Mouse (Mus musculus) hindbrain, embryonic 14.5 days (tissue): ENCODE results near the gene Nemp2. TPM values are rescaled to one million over a fixed set of nuclear protein-coding genes. Genes with fewer than 3 reads are reported as not detected.

ENCODE experiments used
- ATAC-seq: fragments of 200-750 bp; cut with Nextera tagmentation; 2 replicates; pipeline ENCODE4 v1.8.0; 2017; ENCODE audit warnings: moderate number of reproducible peaks, mild to moderate bottlenecking, moderate TSS enrichment, moderate library complexity; ENCODE audit not compliant: low FRiP score
- DNase-seq: peaks from one replicate; pipeline ENCODE4 v3.0.0-alpha.2; 2015; ENCODE audit warnings: low spot score
- H3K27ac ChIP-seq: fragments of 300-500 bp; sonication (generic); 2 replicates; pipeline ENCODE4 v1.5.1; 2014; ENCODE audit warnings: mild to moderate bottlenecking, moderate library complexity
- H3K27me3 ChIP-seq: fragments of 300-500 bp; sonication (generic); 2 replicates; pipeline ENCODE4 v1.6.1; 2014; ENCODE audit warnings: mild to moderate bottlenecking, low read length, mixed read lengths; ENCODE audit not compliant: control insufficient read depth, insufficient read depth
- H3K36me3 ChIP-seq: fragments of 300-500 bp; sonication (generic); replicated peaks from 2 replicates; pipeline ENCODE4 v1.6.1; 2014; ENCODE audit not compliant: control insufficient read depth, insufficient read depth
- H3K4me1 ChIP-seq: fragments of 300-500 bp; sonication (generic); replicated peaks from 2 replicates; pipeline ENCODE4 v1.6.1; 2014; ENCODE audit warnings: antibody characterized with exemption, low read length, mixed read lengths; ENCODE audit not compliant: control insufficient read depth, insufficient read depth
- H3K4me2 ChIP-seq: fragments of 300-500 bp; sonication (generic); replicated peaks from 2 replicates; pipeline ENCODE4 v1.6.1; 2014; ENCODE audit warnings: mild to moderate bottlenecking, moderate library complexity
- H3K4me3 ChIP-seq: fragments of 300-500 bp; sonication (generic); replicated peaks from 2 replicates; pipeline ENCODE4 v1.5.1; 2014; ENCODE audit warnings: mild to moderate bottlenecking, low read length
- H3K9ac ChIP-seq: fragments of 300-500 bp; sonication (generic); 2 replicates; pipeline ENCODE4 v1.6.1; 2014
- H3K9me3 ChIP-seq: fragments of 300-500 bp; sonication (generic); 2 replicates; pipeline ENCODE4 v1.6.1; 2016; ENCODE audit warnings: low read length; ENCODE audit not compliant: control insufficient read depth
- WGBS: fragments of 180-500 bp; shearing (Covaris S2); extraction: QIAGEN DNeasy Blood & Tissue Kit; methylation state at CpG from one replicate; pipeline ENCODE4 v1.1.7; 2014; 5-methylcytosine and 5-hydroxymethylcytosine counted together
- polyA plus RNA-seq: library from polyadenylated mRNA; unstranded; fragments of >200 nt; fragmentation: Nextera tagmentation; extraction: Ambion mirVana; gene quantifications from 2 replicates; pipeline ENCODE4 v1.2.1, GENCODE M21; 2014

The Nemp2 gene
- 7.1 and 7.2 TPM in 2 replicates for polyA plus RNA-seq

DNA sequence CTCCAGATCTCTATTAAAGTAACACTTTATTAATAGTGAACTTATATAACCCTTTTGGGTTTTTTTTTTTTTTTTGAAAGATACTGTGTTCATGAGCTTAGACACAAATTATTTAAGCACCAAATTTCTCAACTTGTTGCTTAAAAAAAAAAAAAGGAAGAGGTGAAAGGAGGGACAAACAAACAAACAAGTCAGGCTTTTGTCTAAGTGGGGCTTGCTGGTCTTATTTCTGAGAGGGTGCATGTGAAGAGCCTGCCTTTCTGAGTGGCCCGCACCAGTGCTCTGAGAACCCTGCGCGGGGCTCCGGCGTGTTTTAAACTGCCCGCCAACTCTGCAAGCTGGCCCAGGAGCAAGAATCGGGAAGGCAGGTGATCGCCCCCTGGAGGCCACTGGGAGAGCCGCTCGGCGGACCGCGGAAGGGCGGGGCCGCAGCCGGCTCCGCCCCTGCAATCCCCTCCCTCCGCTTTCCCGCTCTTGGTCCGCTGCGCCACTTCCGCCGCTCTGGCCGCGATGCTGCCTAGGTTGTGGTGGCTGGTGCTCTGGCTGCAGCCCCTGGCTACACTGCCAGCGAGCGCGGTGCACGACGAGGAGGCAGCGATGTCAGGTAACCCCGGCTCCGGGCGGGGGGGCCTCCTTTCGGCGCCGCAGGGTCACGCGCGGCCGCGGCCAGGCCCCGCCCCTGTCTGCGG lies at the start of gene Nemp2:
Gene Nemp2, plus strand, starts transcription at position 456 of the 689 bp plus-strand sequence.
- no peaks in the 10 kb centered on the region for H3K27me3 ChIP-seq
- H3K9ac ChIP-seq = peak within 1 kb of the TSS; percentile 92
- ATAC-seq (peak; percentile 94), DNase-seq (peak; percentile 88)
- peak within 1 kb of the TSS; percentile 56 for H3K4me2 ChIP-seq
- H3K9me3 ChIP-seq = no peaks in the 10 kb centered on the region
- 0% methylated on average over 44 of the region's 44 CpGs for WGBS
- no peaks in the 10 kb centered on the region for H3K36me3 ChIP-seq
- H3K4me3 ChIP-seq = peak within 1 kb of the TSS; percentile 91
- peak within 1 kb of the TSS; percentile 89 for H3K27ac ChIP-seq
- peaks cover 14% of the 10 kb centered on the region; the same call in 1 of the 2 replicates for H3K4me1 ChIP-seq

DNA sequence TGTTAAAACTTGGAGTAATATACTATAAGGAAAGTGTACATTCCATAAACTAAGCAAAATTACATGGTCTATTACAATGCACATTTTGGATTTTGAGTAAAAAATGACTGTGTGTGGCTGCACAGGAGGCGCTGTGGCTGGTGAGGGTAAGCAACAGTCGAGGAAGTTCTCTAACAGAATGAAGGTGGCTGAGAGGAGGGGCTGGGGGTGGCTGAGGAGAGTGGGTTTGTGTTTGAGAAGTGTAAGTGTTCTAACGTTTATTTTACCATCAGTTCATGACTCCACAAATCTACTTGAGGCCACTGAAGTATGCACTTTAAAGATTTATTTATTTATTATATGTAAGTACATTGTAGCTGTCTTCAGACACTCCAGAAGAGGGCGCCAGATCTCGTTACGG lies 48.8 kb upstream of the Nemp2 start:
- DNase-seq (no peak), ATAC-seq (no peak)
- no peak overlapping the region for H3K9ac ChIP-seq
- no peaks in the 10 kb centered on the region for H3K4me1 ChIP-seq
- no peak overlapping the region for H3K27ac ChIP-seq
- no peak overlapping the region for H3K4me2 ChIP-seq
- no peaks in the 10 kb centered on the region for H3K27me3 ChIP-seq
- no peaks in the 10 kb centered on the region for H3K9me3 ChIP-seq
- H3K36me3 ChIP-seq = no peaks in the 10 kb centered on the region
- 87% methylated on average over 6 of the region's 6 CpGs for WGBS
- no peak overlapping the region for H3K4me3 ChIP-seq

DNA sequence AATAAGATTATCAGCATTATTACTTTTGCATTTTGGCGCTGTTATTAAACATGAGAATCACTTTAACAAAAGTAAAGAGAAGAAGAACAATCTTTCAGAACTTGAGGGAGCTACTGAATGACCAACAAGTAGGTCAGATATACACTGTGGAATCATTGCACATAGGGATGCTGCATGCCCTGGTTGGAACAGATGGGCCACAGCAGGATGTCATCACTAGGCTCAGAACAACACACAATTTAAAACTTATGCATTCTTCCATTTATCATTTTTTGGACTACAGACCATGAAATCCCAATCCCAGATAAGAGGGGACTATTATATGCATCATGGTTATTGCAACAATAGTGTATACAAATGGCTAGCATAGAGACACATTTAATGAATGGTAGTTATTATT lies 47.6 kb upstream of the Nemp2 start:
- Histone ChIP-seq H3K27me3 (no peaks in the 10 kb centered on the region), H3K4me2 (no peak overlapping the region), H3K36me3 (no peaks in the 10 kb centered on the region), H3K4me1 (no peaks in the 10 kb centered on the region), H3K9me3 (no peaks in the 10 kb centered on the region), H3K4me3 (no peak overlapping the region), H3K27ac (no peak overlapping the region), H3K9ac (no peak overlapping the region)
- 94% methylated on average over 1 of the region's 1 CpGs for WGBS
- DNase-seq (no peak), ATAC-seq (no peak)

DNA sequence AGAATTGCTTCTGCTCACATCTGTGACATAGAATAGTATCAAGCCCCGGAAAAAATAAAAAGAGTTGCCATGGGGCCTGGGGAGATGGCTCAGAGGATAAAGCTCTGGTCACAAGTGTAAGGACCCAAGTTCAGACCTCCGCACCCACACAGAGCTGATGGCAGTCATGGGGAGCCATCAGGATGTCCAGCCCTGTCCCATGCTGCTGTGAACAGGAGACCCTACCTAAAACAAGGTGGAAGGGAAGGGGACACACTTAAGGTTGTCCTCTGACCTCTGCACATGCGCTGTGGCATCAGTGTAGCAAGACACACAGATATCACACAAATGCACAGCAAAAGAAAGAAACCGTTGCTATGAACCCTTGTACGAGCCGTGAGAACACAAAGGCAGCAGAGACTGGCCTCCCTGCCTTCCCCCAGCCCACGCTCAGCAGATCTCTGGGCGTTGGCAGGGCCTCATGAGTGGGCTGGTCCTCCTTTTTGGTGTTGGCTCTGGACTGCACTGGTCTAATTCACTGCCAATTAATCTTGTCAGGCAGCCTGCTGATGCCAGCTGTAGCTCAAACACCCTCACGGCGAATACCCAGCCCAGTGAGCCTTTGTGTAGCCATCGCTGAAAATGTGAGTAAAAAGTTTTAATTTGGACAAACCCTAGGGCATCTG lies 33.4 kb upstream of the Nemp2 start:
- Histone ChIP-seq H3K4me1 (no peaks in the 10 kb centered on the region), H3K4me3 (no peak overlapping the region), H3K4me2 (peak overlapping the region; percentile 33; the same call in 1 of the 2 replicates), H3K27ac (peak overlapping the region; percentile 23; the same call in 1 of the 2 replicates), H3K9me3 (no peaks in the 10 kb centered on the region), H3K27me3 (no peaks in the 10 kb centered on the region), H3K9ac (peak overlapping the region; percentile 28; the same call in 1 of the 2 replicates), H3K36me3 (no peaks in the 10 kb centered on the region)
- 41% methylated on average over 11 of the region's 11 CpGs for WGBS
- DNase-seq (peak; percentile 70), ATAC-seq (peak; percentile 94)

DNA sequence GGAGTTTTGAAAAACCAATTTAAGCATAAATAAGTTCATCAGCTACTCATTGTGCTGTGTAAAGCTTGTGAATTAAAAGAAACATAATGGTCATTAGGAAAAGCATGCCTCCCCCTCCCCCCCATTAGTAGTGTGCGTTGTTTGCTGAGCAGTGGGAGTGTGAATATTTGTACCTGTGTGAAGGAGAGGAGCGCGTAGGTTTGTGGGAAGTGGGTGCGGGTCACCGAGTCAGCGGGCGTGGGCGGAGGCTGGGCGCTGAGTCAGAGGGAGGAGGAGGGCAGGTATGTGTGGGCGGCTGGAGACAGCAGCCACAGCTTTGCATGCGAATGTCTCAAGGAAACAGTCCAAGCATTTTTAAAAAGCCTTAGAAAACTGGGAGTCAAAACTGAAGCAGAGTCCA lies 32.7 kb upstream of the Nemp2 start:
- H3K4me2 ChIP-seq = peak overlapping the region; percentile 33
- no peaks in the 10 kb centered on the region for H3K9me3 ChIP-seq
- no peaks in the 10 kb centered on the region for H3K36me3 ChIP-seq
- WGBS = 50% methylated on average over 11 of the region's 11 CpGs
- H3K4me1 ChIP-seq = no peaks in the 10 kb centered on the region
- no peaks in the 10 kb centered on the region for H3K27me3 ChIP-seq
- no peak overlapping the region for H3K9ac ChIP-seq
- DNase-seq (no peak), ATAC-seq (peak; percentile 38; the same call in 1 of the 2 replicates)
- H3K4me3 ChIP-seq = no peak overlapping the region
- no peak overlapping the region for H3K27ac ChIP-seq

DNA sequence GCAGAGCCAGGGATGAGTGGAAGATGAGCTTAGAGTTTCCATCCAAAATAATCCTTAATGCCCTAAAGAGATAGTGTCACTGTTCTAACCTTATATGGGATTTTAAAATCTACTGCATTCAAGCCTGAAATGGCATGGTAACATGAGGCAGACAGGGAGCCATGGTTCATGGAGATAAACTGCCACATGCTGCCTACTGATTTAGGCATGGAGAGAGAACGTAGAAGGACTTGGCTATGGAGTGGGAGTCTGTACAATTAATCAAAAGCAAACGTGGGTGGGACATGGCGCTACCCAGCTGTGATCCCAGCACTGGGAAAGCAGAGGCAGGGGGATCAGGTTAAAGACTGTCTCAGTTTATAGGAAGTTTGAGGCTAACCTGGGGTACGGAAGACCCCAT lies 32.1 kb upstream of the Nemp2 start:
- H3K27ac ChIP-seq = no peak overlapping the region
- H3K9me3 ChIP-seq = no peaks in the 10 kb centered on the region
- H3K27me3 ChIP-seq = no peaks in the 10 kb centered on the region
- WGBS = 68% methylated on average over 4 of the region's 4 CpGs
- no peaks in the 10 kb centered on the region for H3K4me1 ChIP-seq
- H3K36me3 ChIP-seq = no peaks in the 10 kb centered on the region
- H3K9ac ChIP-seq = no peak overlapping the region
- no peak overlapping the region for H3K4me2 ChIP-seq
- H3K4me3 ChIP-seq = no peak overlapping the region
- ATAC-seq (no peak), DNase-seq (no peak)

DNA sequence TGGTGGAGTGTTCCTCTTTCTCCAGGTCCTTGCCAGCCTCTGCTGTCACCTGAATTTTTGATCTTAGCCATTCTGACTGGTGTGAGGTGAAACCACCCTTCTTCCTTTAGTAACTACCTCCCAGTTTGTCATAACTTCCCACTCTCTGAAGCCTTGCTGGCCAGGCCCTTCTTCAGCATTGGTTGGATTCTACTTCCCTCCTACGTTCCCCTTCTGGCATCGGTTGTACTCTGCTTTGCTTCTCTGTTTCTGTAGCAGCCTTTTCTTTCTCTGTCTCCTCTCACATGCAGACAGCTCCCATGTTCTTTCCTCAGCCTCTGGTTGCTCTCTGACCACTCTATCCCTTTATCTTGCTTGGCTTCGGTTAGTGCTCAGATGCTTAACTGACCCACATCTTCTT lies 29.0 kb upstream of the Nemp2 start:
- Histone ChIP-seq H3K27me3 (no peaks in the 10 kb centered on the region), H3K36me3 (no peaks in the 10 kb centered on the region), H3K4me1 (no peaks in the 10 kb centered on the region), H3K4me2 (no peak overlapping the region), H3K9me3 (no peaks in the 10 kb centered on the region), H3K4me3 (no peak overlapping the region), H3K27ac (no peak overlapping the region), H3K9ac (no peak overlapping the region)
- no peak for DNase-seq
- WGBS = 90% methylated on average over 3 of the region's 3 CpGs
- ATAC-seq = no peak

DNA sequence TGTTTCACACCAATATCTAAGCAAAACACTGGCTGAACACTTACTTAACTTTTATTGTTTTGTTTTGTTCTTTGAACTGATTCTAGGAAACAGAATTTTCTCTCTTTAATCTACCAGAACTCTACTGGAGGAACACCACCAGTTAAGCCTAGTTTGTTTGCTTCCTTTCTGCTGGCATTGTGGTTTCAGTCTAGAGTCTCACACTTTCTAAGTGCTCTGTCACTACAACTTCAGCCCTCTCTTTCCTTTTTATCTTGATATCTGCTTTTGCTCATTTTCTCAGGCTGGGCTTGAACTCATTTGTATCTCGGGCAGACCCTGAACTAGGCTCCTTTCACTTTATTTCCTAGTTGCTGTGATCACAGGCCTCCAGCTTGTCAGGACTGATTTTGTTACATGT lies 22.8 kb upstream of the Nemp2 start:
- Histone ChIP-seq H3K27me3 (no peaks in the 10 kb centered on the region), H3K27ac (no peak overlapping the region), H3K4me3 (no peak overlapping the region), H3K4me2 (no peak overlapping the region), H3K9me3 (no peaks in the 10 kb centered on the region), H3K4me1 (no peaks in the 10 kb centered on the region), H3K36me3 (no peaks in the 10 kb centered on the region), H3K9ac (no peak overlapping the region)
- 89% methylated on average over 1 of the region's 1 CpGs for WGBS
- DNase-seq (no peak), ATAC-seq (no peak)

DNA sequence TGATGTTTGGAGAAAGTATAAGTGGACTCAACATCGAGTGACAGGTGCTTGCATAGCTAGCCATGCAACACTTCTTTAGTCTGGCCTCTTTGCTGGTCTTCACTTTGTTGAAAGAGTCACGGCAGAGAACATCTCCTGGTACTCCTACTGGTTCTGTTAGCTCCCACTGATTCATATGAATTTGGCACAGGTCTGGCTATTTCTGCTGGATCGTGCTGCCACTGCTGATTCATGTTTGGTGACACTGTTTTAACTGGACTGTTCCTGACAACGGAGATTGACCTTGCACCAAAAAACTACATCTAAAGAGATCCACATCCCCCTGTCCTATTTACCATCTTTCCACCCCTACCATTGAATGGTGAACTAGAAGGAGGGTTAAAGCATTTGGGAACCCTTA lies 22.0 kb upstream of the Nemp2 start:
- Histone ChIP-seq H3K9me3 (no peaks in the 10 kb centered on the region), H3K36me3 (no peaks in the 10 kb centered on the region), H3K4me3 (no peak overlapping the region), H3K27ac (no peak overlapping the region), H3K4me1 (no peaks in the 10 kb centered on the region), H3K9ac (no peak overlapping the region), H3K4me2 (no peak overlapping the region), H3K27me3 (no peaks in the 10 kb centered on the region)
- ATAC-seq = no peak
- WGBS = 93% methylated on average over 4 of the region's 4 CpGs
- DNase-seq = no peak
